Mouse (Mus musculus) limb, embryonic 15.5 days (tissue): ENCODE data around the gene Mettl24. TPM values are rescaled to one million over a fixed set of nuclear protein-coding genes. Genes with fewer than 3 reads are reported as not detected.
"Not testable (repeated sequence)": the region's sequence is repeated elsewhere in the genome, so short reads cannot be mapped to it uniquely, and the experiment has no call there.

Source experiments
- ATAC-seq: fragments of 200-750 bp; cut with Nextera tagmentation; 2 replicates; pipeline ENCODE4 v1.8.0; 2017; ENCODE audit warnings: low read depth, moderate TSS enrichment; ENCODE audit not compliant: insufficient number of reproducible peaks, low FRiP score, low TSS enrichment
- H3K27ac ChIP-seq: fragments of 300-500 bp; sonication (generic); 2 replicates; pipeline ENCODE4 v1.5.1; 2015; ENCODE audit warnings: moderate library complexity, mild to moderate bottlenecking, inconsistent platforms
- H3K27me3 ChIP-seq: fragments of 300-500 bp; sonication (generic); 2 replicates; pipeline ENCODE4 v1.6.1; 2015; ENCODE audit warnings: inconsistent platforms
- H3K36me3 ChIP-seq: fragments of 300-500 bp; sonication (generic); 2 replicates; pipeline ENCODE4 v1.6.1; 2015; ENCODE audit warnings: inconsistent platforms
- H3K4me1 ChIP-seq: fragments of 300-500 bp; sonication (generic); 2 replicates; pipeline ENCODE4 v1.6.1; 2015; ENCODE audit warnings: inconsistent platforms
- H3K4me2 ChIP-seq: fragments of 300-500 bp; sonication (generic); 2 replicates; pipeline ENCODE4 v1.6.1; 2015; ENCODE audit warnings: mild to moderate bottlenecking, inconsistent platforms
- H3K4me3 ChIP-seq: fragments of 300-500 bp; sonication (generic); 2 replicates; pipeline ENCODE4 v1.5.1; 2015; ENCODE audit warnings: mild to moderate bottlenecking, inconsistent platforms
- H3K9ac ChIP-seq: fragments of 300-500 bp; sonication (generic); 2 replicates; pipeline ENCODE4 v1.6.1; 2015; ENCODE audit warnings: inconsistent platforms
- H3K9me3 ChIP-seq: fragments of 300-500 bp; sonication (generic); 2 replicates; pipeline ENCODE4 v1.6.1; 2016; ENCODE audit warnings: inconsistent platforms
- WGBS: fragments of 180-500 bp; shearing (Covaris S2); methylation state at CpG from one replicate; pipeline ENCODE4 v1.1.7; 2015; 5-methylcytosine and 5-hydroxymethylcytosine counted together
- polyA plus RNA-seq: library from polyadenylated mRNA; unstranded; fragments of >200 nt; fragmentation: Nextera tagmentation; extraction: Ambion mirVana; gene quantifications from 2 replicates; pipeline ENCODE4 v1.2.1, GENCODE M21; 2015

Gene Mettl24
- polyA plus RNA-seq, 1 experiment from 2014 or later, result 2.2 TPM

DNA sequence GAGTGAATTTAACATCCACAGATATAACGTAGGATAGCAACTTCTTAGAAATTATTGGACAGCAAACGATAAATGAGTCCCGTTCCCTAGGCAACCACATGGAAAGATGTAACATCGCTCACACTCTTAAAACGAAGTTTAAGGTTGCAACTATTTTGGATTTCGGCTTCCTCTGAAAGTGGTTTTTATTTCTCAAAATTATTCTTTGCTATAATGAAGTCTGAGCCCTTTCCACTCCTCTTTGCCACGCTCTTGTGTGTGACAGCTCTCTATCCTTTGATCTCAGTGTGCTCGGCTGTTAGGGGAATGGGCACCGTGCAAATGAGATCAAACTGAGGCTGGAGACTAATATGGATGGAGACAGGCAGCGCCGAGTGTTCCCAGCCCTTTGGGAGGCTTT, 92.1 kb downstream of the Mettl24 start:
- Histone ChIP-seq H3K27me3 (no peaks in the 10 kb centered on the region), H3K4me3 (no peak overlapping the region), H3K9ac (no peak overlapping the region), H3K4me1 (no peaks in the 10 kb centered on the region), H3K9me3 (no peaks in the 10 kb centered on the region), H3K36me3 (no peaks in the 10 kb centered on the region), H3K27ac (no peak overlapping the region), H3K4me2 (no peak overlapping the region)
- no peak for ATAC-seq
- WGBS, result 44% methylated on average over 11 of the region's 11 CpGs

DNA sequence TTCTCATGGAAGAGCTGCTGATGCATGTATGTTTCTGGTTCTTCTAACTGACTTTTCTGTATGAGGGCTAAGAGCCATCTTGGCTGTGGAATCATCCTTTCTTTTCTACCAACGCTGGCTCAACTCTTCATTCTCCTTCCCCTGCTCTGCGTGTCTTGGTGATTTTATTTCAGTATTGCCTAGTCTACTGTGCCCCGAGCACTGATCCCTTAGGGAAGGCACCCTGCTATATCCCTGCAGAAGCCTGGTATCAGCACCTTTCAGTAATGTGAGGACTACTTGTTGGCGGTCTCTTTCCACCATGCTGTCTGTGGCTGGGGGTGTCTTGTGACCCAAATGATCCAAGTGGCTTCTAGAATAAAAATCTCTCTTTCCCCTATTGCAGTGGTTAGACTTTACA, 92.6 kb downstream of the Mettl24 start:
- H3K27ac ChIP-seq, result no peak overlapping the region
- no peaks in the 10 kb centered on the region for H3K9me3 ChIP-seq
- no peaks in the 10 kb centered on the region for H3K27me3 ChIP-seq
- no peak for ATAC-seq
- H3K9ac ChIP-seq, result no peak overlapping the region
- H3K36me3 ChIP-seq, result no peaks in the 10 kb centered on the region
- no peak overlapping the region for H3K4me3 ChIP-seq
- no peaks in the 10 kb centered on the region for H3K4me1 ChIP-seq
- WGBS, result 78% methylated on average over 4 of the region's 4 CpGs
- H3K4me2 ChIP-seq, result no peak overlapping the region

DNA sequence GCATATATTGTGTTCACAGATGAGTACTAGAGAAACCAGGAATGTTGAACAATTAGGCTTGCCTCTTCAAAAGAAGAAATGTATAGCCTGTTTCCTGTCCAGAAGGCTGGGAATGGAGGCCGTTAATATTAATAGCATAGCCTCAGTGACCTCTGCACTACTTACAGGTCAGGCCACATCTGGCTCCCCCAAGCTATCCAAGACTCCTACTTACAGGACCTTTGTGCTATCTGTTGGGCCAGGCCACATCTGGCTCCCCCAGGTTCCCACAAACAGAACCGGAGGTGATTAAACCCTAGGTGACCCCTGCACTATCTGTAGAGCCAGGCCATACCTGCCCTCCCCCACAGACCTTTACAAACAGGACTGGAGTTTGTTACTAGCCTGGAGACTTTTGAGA, 94.1 kb downstream of the Mettl24 start:
- no peak overlapping the region for H3K27ac ChIP-seq
- H3K4me2 ChIP-seq, result no peak overlapping the region
- ATAC-seq, result no peak
- H3K9ac ChIP-seq, result no peak overlapping the region
- H3K36me3 ChIP-seq, result no peaks in the 10 kb centered on the region
- H3K9me3 ChIP-seq, result no peaks in the 10 kb centered on the region
- WGBS, result 10% methylated on average over 2 of the region's 2 CpGs
- H3K4me3 ChIP-seq, result no peak overlapping the region
- H3K4me1 ChIP-seq, result no peaks in the 10 kb centered on the region
- no peaks in the 10 kb centered on the region for H3K27me3 ChIP-seq

DNA sequence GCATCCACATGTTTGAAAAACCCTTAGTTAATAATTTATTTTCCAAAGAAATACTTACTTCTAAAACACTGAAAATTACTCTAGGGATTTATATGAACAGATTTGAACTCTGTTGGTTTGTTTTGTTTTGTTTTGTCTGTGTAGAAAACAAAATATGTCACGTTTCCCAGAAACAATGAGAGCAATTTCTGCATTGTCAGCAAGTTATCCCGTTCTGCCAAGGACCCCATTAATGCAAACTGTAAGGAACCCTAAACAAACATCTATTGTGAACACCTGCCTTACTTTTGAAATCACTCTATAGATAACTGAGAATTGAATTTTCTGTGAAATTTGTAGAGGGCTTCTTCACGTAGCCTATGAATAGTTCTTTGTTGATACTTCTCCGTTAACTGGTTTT, 95.4 kb downstream of the Mettl24 start:
- Histone ChIP-seq H3K4me1 (no peaks in the 10 kb centered on the region), H3K9me3 (no peaks in the 10 kb centered on the region)
- whole genome bisulfite sequencing, result 82% methylated on average over 4 of the region's 4 CpGs

DNA sequence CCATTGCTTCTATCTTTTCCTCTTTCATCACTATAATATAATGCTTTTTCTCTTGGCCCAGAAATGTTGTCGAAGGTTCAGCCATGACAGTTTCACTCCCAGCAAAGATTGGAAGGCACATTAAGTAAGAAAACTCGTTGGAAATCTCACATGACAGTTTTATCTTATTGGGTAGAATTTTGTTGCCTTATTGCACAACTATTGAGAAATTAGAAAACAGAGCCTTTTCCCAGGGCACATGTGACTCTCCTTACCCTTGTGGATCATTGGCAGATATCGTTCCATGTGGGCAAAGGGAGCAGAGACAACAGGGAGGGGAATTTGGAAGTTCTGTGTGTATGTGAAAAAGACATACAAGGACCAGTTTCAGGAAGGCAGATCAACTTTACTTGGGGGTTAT, 107.3 kb downstream of the Mettl24 start:
- ATAC-seq, result no peak
- Histone ChIP-seq H3K4me1 (no peaks in the 10 kb centered on the region), H3K36me3 (no peaks in the 10 kb centered on the region), H3K27ac (no peak overlapping the region), H3K9me3 (no peaks in the 10 kb centered on the region), H3K4me2 (no peak overlapping the region), H3K4me3 (no peak overlapping the region), H3K27me3 (no peaks in the 10 kb centered on the region), H3K9ac (no peak overlapping the region)
- 86% methylated on average over 3 of the region's 3 CpGs for WGBS

More for the DNA sequence above, 95.4 kb downstream of the Mettl24 start:
- H3K36me3 ChIP-seq, result no peaks in the 10 kb centered on the region
- no peak overlapping the region for H3K4me2 ChIP-seq
- no peak overlapping the region for H3K9ac ChIP-seq
- no peak overlapping the region for H3K27ac ChIP-seq
- H3K4me3 ChIP-seq, result no peak overlapping the region
- H3K27me3 ChIP-seq, result no peaks in the 10 kb centered on the region
- no peak for ATAC-seq

DNA sequence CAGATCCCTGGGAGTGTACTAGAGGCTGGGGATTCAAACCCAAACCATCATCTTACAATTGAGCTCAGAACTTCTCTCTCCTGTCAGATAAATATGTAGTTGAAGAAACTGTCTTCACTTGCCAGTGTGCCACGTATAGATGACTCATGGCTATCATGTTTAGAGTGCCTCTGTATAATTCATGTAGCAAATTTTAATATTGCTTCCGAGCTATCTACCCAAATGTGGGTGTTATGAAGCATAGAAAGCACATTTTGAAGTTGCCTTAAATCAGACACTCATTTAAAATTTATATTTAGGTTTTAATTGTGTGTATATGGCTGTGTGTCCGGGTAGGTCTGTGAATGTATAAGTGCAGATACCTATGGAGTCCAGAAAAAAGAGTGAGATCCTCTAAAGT, 109.0 kb downstream of the Mettl24 start:
- no peaks in the 10 kb centered on the region for H3K9me3 ChIP-seq
- H3K4me1 ChIP-seq, result no peaks in the 10 kb centered on the region
- no peak overlapping the region for H3K9ac ChIP-seq
- H3K4me3 ChIP-seq, result no peak overlapping the region
- 83% methylated on average over 3 of the region's 3 CpGs for WGBS
- no peaks in the 10 kb centered on the region for H3K27me3 ChIP-seq
- H3K36me3 ChIP-seq, result no peaks in the 10 kb centered on the region
- ATAC-seq, result no peak
- H3K4me2 ChIP-seq, result no peak overlapping the region
- no peak overlapping the region for H3K27ac ChIP-seq

DNA sequence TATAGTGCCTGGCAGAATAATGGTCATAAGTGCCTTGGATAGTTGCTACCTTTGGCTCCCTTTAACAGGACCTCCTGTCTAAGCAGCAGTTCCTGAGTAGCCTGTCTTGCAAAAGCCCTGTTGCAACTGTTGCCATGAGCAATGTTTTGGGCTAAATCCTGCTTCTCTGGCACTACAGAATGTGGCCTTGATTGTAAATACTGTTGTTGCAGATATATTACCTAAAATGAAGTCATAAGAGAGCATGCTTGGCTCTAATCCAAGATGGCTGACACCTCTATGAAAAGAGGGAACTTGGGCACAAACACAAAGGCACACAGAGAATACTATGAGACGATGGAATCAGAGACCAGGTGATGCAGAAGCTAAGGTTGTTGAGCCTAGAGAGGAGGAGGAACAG, 122.1 kb downstream of the Mettl24 start:
- 68% methylated on average over 1 of the region's 1 CpGs for WGBS
- no peaks in the 10 kb centered on the region for H3K27me3 ChIP-seq
- H3K4me1 ChIP-seq, result no peaks in the 10 kb centered on the region
- H3K4me3 ChIP-seq, result no peak overlapping the region
- ATAC-seq, result no peak
- no peak overlapping the region for H3K27ac ChIP-seq
- H3K4me2 ChIP-seq, result no peak overlapping the region
- no peaks in the 10 kb centered on the region for H3K36me3 ChIP-seq
- H3K9ac ChIP-seq, result no peak overlapping the region
- H3K9me3 ChIP-seq, result no peaks in the 10 kb centered on the region

DNA sequence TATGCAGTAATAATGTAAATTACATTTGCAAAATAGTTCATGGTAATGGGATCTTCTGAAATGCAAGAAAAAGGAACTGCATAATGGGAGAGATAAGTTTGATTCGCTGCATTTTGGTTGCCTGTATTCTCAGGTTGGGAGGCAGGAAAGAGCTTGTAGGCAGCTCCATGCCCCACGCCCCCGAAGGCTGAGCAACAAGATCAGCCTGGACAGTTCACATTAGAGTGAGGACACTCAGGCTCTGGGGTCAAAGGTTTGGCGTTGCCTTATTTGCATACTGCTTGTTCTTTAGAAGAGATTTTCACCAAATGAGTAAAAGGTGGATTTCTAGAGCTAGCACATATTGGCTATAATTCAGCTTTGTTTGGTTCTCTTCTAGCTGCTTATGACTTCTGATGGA, 123.1 kb downstream of the Mettl24 start:
- Histone ChIP-seq H3K36me3 (no peaks in the 10 kb centered on the region), H3K9ac (no peak overlapping the region), H3K9me3 (no peaks in the 10 kb centered on the region), H3K4me3 (no peak overlapping the region), H3K4me2 (no peak overlapping the region), H3K4me1 (no peaks in the 10 kb centered on the region), H3K27ac (no peak overlapping the region), H3K27me3 (no peaks in the 10 kb centered on the region)
- 87% methylated on average over 4 of the region's 4 CpGs for WGBS
- no peak for ATAC-seq

DNA sequence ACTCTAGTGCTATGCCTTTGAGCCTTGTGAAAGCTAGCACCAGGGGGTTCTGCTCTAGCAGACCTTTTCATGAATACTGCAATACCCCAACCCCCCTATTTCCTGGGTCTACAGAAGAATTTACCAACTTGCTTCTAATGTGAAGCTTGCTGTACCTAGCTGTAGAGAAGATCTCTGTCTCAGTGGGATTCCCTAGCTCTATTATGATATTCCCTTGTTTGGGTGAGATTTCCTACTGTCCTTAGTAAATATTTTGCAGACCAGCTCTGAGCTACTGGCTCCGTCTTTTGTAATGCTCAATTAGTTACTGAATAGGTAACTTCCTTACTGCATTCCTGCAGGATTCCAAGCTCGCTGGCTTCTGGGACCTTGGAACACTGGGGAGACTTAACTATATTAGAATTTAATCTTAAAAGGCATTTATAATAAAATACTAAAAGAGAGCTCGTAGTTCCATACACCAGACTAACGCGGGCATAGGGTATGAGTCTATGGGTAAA, 126.4 kb downstream of the Mettl24 start:
- H3K36me3 ChIP-seq, H3K4me2 ChIP-seq, H3K27me3 ChIP-seq, H3K9me3 ChIP-seq, H3K9ac ChIP-seq, H3K27ac ChIP-seq, H3K4me3 ChIP-seq, H3K4me1 ChIP-seq, ATAC-seq: not testable (repeated sequence)
- 31% methylated on average over 5 of the region's 5 CpGs for WGBS

DNA sequence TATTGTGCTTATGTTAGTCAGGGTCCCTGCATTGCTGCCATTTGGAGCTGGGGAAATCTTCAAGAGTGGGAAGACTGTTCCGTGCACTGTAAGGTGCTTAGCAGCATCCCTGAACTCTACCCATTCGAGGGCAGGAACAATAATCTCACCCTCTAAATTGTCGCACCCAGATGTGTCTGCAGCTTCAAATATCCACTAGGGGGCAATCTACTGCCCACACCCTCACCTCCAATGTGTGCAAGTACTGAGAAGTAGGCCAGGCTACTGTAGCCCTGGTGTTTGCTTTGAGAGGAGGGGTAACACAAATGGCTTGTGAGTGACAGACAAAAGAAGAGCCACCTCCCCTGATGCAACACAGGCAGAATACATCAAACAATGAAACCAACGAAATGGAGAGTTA, 130.5 kb downstream of the Mettl24 start:
- no peak for ATAC-seq
- 68% methylated on average over 4 of the region's 4 CpGs for WGBS
- no peaks in the 10 kb centered on the region for H3K27me3 ChIP-seq
- H3K9me3 ChIP-seq, result no peaks in the 10 kb centered on the region
- no peak overlapping the region for H3K4me3 ChIP-seq
- H3K27ac ChIP-seq, result no peak overlapping the region
- H3K36me3 ChIP-seq, result no peaks in the 10 kb centered on the region
- H3K4me2 ChIP-seq, result no peak overlapping the region
- H3K4me1 ChIP-seq, result no peaks in the 10 kb centered on the region
- H3K9ac ChIP-seq, result no peak overlapping the region

DNA sequence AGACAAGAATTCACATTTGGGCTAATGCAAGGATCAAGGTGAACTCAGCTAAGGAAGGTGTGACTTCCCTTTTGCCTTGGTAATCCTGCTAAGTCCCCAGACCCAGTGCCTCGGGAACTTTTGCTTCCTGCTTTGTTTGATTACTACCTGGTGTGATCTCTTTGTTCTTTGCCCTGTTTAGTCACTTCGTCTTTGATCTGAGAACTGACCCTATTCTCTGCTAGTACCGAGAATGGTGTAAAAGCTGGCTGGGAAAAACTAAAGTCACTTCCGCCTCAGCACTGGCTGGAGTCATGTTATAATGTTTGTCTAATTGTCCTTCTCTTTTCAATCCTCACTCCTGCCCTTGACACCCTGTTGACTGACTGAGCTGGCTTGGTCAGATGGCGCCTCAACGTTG, 133.4 kb downstream of the Mettl24 start:
- WGBS, result 54% methylated on average over 6 of the region's 6 CpGs
- Histone ChIP-seq H3K27ac (no peak overlapping the region), H3K36me3 (no peaks in the 10 kb centered on the region), H3K27me3 (no peaks in the 10 kb centered on the region), H3K4me2 (no peak overlapping the region), H3K9me3 (no peaks in the 10 kb centered on the region), H3K9ac (no peak overlapping the region), H3K4me1 (no peaks in the 10 kb centered on the region), H3K4me3 (no peak overlapping the region)
- no peak for ATAC-seq

DNA sequence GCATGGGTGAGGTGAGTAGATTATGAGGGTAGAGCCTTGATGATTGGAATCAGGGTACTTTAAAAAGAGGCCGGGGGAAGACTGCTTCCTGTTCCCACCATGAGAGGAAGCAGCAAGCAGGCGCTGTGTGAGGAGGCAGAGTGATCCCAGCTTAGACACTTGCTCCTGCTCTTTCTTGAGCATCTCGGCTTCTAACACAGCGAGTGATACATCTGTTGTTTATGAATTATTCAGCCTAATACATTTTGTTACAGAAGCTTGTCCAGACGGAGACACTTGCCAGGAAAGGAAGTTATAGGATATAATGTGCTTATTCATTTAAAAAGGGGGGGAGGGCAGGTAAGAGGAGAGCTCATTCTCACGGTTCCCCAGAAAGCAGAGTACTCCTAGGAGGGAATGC, 142.9 kb downstream of the Mettl24 start:
- WGBS, result 57% methylated on average over 6 of the region's 6 CpGs
- H3K4me2 ChIP-seq, result no peak overlapping the region
- no peak overlapping the region for H3K4me3 ChIP-seq
- H3K4me1 ChIP-seq, result no peaks in the 10 kb centered on the region
- no peaks in the 10 kb centered on the region for H3K9me3 ChIP-seq
- H3K27ac ChIP-seq, result no peak overlapping the region
- H3K9ac ChIP-seq, result no peak overlapping the region
- peaks cover 14% of the 10 kb centered on the region; the same call in 1 of the 2 replicates for H3K36me3 ChIP-seq
- H3K27me3 ChIP-seq, result no peaks in the 10 kb centered on the region
- ATAC-seq, result no peak

DNA sequence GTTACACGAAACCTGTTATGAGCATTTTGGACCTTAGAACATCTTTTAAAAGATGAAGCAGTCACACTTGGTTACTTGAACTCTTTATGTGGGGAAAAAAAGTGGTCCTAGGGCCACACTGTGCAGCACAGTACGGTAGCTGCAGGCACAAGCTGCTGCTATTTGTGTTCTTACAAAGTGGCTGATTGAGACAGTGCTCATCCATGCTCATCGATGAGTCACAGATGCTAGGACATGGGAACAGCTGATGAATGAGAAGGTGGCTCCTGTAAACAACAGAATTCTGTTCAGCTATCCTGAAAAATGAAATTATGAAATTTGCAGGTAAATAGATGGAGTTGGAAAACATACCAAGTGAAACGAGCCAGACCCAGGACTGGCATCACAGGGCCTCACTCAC, 144.6 kb downstream of the Mettl24 start:
- Histone ChIP-seq H3K4me3 (no peak overlapping the region), H3K9me3 (no peaks in the 10 kb centered on the region), H3K4me1 (no peaks in the 10 kb centered on the region), H3K9ac (no peak overlapping the region), H3K4me2 (no peak overlapping the region), H3K36me3 (peaks cover 17% of the 10 kb centered on the region), H3K27me3 (no peaks in the 10 kb centered on the region), H3K27ac (no peak overlapping the region)
- ATAC-seq, result no peak
- 82% methylated on average over 4 of the region's 4 CpGs for WGBS
